Mouse (Mus musculus): ENCODE results near the gene Ptgdr2.
A peak's percentile ranks its signal among the peaks of the same experiment; 100 is the strongest.

Gene Ptgdr2

DNA sequence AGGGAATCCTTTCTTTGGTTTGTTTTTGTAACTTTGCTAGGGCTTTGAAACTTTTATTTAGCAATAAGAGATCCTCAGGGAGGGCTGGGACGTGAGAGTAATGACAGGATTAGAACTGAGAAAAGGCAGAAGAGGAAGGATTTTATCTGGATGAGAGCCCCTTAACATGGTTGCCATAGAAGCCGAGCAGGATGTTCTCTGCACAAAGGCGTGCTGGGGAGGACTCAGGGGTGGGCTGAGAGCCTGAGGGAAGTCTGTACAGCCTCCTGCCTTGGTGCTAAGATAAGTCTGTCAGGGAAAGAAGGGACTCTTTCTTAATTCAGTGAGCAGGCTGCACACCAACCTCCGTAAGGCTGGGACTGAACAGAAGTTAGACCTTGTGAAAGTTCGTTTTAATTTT lies 1.9 kb upstream of the Ptgdr2 start:
- no peak for DNase-seq (ENCODE audit: low spot score)

DNA sequence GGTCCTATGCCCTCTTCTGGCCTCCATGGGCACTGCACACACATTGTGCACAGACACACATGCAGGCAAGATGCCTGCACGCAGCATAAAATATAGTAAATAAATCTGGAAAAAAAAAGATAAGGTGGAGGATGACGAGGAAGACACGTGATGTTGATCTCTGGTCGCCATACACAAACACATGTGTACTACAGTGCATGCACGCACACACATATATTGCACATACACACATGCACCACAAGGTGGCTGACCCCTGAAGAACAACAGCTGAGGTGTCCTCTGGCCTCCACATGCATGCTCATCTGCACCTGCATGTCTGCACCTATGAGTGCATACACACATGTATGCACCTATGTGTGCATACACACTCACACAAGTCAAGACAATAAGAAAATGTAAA lies 883 bp upstream of the Ptgdr2 start:
- DNase-seq (ENCODE audit: low spot score): no peak

DNA sequence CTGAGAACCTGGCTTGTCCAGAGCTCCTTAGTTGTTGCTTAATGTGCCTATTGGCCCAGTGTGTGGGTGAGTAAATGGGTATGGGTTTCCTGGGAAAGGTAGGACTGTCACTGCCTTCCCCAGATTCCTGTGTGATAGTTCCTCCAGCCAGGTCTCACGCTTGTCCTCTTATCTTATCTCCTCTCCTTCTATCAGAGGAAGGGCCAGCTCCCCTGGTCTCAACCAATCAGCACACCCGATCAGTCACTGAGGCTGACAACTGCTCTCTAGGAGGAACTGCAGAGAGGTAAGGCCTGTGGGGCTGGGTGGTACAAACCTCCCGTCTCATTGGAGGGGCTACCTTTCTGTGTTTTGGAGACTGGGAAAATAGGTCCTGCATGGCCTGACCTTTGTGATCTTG lies 1.8 kb downstream of the Ptgdr2 start:
- DNase-seq (ENCODE audit: low spot score): no peak

DNA sequence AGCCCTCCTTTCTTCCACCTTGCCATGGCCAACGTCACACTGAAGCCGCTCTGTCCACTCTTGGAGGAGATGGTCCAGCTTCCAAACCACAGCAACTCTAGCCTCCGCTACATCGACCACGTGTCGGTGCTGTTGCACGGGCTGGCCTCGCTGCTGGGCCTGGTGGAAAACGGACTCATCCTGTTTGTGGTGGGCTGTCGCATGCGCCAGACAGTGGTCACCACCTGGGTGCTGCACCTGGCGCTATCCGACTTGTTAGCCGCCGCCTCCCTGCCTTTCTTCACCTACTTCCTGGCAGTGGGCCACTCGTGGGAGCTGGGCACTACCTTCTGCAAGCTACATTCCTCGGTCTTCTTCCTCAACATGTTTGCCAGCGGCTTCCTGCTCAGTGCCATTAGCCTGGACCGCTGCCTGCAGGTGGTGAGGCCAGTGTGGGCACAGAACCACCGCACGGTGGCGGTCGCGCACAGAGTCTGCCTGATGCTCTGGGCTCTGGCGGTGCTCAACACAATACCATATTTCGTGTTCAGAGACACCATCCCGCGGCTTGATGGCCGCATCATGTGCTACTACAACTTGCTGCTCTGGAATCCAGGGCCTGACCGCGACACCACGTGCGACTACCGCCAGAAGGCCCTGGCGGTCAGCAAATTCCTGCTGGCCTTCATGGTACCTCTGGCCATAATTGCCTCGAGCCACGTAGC lies 3.3 kb downstream of the Ptgdr2 start:
- peak; percentile 78 for DNase-seq (ENCODE audit: low spot score)

DNA sequence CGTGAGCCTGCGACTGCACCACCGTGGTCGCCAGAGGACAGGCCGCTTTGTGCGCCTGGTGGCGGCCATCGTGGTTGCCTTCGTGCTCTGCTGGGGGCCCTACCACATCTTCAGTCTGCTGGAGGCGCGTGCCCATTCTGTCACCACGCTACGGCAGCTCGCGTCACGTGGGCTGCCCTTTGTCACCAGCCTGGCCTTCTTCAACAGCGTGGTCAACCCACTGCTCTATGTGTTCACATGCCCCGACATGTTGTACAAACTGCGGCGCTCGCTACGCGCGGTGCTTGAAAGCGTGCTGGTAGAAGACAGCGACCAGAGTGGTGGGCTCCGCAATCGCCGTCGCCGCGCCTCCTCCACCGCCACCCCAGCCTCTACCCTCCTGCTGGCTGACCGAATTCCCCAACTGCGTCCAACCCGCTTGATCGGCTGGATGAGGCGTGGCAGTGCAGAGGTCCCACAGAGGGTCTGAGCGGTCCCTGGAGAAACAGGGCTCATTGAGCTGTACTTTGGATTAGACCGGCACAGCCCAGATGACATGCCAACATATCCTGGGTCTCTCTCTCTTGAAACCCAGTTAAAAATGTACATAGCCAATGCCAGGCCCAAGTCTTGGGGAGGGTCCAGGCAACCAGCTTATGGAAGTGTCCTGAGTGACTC lies 4.0 kb downstream of the Ptgdr2 start:
- no peak for DNase-seq (ENCODE audit: low spot score)

DNA sequence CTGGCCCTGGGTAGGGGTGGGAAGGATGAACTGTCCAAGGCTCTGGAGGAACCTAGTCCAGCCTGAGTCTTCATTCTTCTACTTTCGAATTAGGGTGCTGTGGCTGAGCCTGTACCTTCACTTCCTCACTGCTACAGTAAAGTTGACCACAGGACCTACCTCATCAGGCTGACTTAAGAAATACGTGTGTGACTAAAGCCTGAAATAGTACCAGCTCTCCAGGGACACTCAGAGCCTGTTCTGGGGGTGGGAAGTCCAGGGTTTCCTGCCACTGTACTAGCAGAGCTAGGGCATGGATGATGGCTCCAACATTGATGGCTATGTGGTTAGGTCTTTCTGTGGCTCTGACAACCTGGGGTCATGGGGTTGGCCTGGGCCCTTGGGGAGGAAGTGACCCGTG lies 7.0 kb downstream of the Ptgdr2 start:
- no peak for DNase-seq (ENCODE audit: low spot score)

DNA sequence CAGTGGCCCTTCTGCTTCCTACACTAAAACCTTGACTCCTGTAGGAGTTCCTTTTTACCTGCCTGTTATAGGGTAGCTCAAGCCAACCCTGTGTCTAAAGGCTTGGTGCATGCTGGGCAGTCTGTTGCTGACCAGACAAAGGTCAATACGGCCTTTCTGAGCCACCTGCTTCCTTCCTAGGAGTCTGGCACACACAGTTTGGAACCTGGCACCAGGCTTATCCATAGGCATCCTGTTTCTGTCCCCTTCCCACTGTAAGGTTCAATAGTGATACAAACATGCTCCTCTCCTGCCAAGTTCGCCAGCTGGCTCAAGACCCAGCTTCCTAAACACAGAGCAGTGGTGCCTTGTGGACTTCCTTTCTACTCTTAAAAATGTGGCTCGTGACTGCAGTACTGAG lies 9.5 kb downstream of the Ptgdr2 start:
- no peak for DNase-seq (ENCODE audit: low spot score)

DNA sequence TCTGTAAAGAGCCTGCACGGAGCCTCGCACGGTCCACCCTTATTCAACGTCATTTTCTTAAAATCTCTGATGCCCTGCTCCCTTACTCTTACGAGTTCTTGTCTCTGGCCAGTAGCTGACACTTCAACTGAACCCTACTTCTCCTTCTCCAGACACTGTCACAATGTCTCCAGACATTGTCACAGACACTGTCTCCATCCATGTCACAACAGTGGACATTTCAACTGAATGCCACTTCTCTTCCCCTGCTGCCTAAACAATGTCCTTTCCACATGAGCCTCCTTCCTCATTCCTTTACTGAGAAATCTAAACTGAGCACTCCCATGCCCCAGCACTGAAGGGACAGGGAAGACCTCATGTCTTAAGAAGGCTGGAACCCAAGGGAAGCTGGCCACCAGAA lies 10.3 kb downstream of the Ptgdr2 start:
- DNase-seq (ENCODE audit: low spot score): no peak

DNA sequence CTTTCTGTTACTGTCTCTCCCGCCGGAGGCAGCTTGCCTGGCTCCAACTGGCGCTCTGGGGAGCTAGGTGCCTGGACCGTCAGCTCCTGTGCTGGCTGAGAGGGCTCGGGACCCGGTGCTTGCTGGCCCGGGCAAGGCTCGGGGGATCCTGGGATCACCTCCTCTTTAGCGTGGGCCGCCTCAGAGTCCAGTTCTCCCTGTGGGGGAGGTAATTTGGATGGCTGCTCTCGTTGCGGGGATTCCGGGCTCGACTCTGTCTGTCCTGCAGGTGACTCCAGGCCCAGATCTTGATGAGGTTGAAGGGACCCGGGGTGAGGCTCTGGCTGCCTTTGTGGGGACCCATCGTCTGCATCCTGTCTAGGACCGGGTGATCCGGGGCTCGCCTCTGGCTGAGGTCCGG lies 11.5 kb downstream of the Ptgdr2 start:
- DNase-seq (ENCODE audit: low spot score): no peak

DNA sequence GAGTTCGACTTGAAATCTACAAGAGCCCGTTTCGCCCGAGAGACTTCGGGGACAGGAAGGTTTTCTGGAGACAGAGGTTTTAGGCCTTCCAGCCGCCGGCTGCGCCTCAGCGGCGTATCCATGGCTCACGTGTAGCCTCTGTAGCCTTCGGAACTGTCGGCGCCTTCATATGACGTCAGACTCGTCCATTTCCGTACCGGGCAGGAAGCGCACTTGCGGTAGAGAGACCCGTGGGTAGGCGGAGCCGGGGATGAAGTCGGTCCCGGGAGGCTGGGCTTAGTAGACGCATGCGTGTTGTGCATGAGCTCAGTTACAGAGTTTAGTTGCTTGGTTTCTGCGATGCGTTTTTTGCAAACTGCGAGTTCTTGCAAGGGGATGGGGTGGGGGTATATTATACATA lies 12.2 kb downstream of the Ptgdr2 start, which contains the start of gene Ccdc86:
TSS of gene Ccdc86 (minus strand) at position 155 of the 400 bp plus-strand sequence.
- peak; percentile 97 for DNase-seq (ENCODE audit: low spot score)

DNA sequence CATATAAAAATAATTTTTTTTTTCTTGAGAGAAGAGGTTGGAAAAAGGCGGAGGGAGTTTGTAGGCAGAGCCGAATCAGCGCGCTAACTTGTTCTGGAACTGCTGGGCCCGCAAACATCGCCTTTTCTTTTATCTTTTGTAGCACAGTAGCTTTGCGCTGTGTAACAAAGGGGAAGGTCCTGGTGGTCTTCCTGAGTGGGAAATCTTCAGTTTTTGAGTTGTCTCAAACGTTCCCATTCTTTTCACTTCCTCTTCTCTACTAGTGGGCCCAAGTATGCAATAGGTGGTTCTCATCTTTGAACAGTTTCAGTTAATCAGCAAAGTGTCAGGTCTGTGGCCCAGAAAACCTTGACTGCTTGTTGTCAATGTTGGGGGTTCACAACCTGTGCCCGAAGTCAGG lies 12.6 kb downstream of the Ptgdr2 start:
- no peak for DNase-seq (ENCODE audit: low spot score)

DNA sequence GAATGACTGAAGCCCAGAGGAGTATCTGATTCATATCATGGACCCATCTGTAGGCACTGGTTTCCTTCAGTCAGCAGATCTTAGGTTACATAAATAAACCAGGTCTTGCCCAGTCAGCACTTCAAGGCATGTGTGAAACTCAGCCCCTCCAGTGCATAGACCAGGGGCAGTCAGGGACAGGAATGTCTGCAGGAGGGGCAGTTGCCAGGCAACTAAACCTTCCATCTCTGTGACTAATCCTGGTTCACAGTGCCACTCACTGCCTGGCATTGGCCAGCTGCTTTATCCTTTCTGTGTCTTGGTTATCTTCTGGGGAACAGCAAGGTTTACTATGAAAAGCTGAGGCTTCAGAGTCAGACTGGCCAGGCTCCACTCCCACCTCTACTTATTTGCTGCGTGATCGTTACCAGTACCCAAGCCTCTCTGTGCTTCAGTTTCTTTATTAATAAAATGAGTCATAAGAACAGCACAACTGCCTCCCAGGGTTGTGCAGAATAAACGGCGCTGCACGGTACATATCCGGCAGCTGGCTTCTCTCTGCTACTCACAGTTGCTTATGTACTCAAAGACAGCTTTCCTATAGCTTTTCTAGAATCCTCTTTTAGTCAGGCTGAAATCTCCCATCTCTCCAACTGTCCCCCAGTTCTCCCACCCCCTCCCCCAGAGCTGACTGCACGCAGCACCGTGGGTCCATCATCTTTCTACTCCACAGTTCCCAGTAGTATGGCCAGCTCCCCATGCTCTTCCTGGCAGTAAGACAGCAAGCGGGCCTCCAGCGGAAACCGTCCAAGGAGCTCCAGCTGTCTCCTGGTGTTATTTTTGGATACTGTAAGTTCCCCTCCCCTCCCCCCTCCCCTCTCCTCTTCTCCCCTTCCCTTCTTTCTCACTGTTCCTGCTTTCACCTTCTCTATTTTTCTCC lies 15.3 kb downstream of the Ptgdr2 start:
- peak; percentile 21 for DNase-seq (ENCODE audit: low spot score)

DNA sequence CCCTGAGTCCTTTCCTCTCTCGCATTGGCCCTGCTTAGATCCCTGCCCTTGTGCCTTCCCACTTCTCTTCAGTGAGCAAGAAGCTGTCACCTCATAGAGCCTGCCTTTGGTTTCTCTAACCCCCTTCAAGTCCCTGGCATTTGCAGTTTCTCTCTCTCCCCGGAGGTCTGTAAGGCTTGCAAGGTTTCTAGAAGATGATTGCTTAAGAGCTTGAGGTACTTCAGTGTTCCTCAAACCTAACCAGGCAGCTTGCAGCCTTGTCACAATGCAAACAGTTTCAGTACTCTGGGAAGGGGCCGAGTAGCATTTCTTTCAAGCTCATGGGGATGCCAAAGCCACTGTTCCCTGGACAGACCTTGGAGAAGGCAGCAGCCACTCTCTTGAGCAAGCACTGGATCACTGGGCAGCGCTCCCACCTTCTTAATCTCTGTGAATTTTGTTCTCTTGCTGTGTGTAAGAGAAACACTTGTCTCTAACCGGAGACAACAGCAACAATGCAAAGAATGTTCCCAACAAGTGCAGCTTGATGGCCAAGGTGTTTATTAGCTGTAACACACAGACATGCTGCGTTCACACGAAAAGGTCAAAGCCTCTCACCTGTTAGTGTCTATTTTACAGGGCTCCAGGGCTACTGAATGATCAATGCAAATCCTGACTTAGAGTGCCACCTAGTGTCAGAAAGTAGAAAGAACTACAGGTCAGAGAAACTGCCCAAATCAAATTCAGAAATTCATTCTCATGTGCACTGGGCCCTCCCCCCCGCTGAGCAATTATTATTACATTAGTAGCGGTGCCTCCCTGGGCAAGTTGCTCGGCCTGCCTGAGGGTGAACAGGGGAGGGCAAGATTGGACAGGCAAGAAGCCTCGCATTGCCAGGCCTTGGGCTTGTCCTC lies 22.4 kb downstream of the Ptgdr2 start:
- peak; percentile 59 for DNase-seq (ENCODE audit: low spot score)

DNA sequence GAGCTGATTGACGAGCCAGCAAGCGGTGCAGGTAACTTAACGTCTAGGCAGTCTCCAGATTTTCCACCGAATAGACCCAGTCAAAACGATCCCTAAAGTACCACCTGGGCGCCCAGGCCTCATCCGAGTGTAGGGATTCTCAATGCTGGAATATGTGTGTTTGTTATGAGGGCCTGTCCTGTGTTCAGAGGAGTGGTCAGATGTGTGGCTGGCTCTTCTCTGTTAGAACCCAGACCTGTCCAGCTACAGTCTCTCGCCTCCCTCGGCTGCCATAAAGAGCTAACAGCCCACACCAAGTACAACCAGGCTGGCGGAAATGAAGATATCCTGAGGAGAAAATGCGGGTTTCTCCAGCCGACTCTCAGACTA lies 23.0 kb downstream of the Ptgdr2 start:
- no peak for DNase-seq (ENCODE audit: low spot score)

DNA sequence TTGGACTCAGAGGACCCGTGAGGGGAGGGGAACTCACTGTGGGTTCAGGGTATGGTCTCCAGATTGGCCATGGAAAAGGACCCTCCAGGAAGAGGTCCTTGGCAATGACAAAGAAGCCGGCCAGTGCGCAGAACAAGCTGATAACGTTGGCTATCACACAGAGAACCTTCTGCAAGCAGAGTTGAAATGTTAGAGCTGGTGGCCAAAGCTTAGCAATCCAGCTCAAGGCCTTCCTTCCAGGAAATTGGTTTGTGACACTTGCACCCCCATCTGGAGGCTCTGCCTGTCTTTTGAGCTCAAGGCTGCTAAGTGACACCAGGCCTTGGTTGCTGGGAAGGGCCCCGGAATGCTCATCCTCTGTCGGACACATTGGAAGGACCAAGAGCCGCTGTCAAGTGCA lies 28.8 kb downstream of the Ptgdr2 start:
- DNase-seq (ENCODE audit: low spot score): no peak

DNA sequence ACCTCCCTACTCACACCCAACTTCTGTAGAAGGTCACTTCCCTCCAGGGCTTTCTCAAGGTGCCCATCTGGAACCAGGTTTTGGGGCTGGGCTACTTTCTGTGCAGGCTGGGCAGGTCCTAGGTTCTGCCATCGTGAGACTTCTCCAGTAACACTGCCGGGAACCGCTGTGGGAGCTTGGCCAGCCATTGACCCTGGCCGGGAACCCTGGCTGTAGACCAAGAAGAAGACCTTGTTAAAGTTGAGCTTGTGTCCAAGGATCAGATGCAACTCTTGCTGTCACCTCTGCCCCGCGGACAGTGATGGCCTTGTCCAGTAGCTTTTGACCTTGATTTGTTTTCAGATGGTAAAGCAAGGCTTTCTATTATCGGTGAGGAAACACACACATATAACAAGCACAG lies 31.6 kb downstream of the Ptgdr2 start:
- no peak for DNase-seq (ENCODE audit: low spot score)

DNA sequence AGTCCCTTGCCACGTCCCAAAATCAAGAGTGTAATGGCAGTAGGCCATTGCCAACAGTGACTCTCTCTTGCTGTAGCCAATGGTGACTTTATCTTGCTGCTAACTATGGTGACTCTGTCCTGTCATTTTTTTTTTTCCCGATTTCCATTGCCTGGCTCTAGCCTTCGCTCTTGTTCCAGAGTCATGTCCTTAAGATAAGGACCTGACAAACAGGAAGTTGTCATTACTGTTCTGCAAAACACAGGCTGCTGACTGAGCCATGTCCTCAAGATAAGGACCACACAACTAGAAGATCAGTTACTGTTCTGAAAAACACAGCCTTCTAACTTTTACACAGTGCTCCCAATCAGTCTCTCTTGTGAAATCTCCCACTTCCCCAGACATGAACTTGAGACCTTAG lies 33.5 kb downstream of the Ptgdr2 start:
- DNase-seq (ENCODE audit: low spot score): no peak

DNA sequence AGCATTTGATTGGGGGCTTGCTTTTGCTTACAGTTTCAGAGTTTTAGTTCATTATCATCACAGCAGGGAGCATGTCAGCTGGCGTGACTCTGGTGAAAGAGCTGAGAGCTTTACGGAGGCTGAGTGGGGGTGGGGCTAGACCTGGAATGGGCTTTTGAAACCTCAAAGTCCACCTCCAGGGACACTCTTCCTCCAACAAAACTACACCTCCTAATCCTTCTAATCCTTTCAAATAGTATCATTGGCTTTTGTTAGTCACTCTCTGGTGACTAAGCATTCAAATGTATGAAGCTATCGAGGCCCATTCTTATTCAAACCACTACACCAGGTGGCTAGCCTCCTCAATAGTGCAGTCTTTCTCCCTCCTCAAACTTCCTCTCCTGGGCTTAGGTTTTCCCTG lies 35.7 kb downstream of the Ptgdr2 start:
- no peak for DNase-seq (ENCODE audit: low spot score)

DNA sequence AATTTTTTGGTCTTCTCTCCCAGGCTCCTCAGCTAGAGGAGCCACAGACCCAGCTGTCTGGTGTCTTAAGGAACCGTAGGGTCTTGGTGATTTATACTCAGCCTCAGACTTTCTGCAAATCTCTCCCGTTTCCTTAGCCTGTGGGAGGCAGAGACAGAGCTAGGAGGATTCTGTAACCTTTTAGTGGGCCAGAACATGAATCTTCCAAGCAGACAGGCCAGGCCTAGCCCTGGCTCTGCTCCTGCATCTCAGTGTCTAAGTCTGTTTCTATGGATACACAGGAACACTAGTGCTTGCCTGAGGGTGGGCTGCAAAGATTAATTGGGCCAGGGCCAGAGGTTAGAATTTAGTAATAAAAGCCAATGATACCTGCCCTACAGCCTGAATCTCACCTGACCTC lies 36.2 kb downstream of the Ptgdr2 start:
- DNase-seq (ENCODE audit: low spot score): no peak

DNA sequence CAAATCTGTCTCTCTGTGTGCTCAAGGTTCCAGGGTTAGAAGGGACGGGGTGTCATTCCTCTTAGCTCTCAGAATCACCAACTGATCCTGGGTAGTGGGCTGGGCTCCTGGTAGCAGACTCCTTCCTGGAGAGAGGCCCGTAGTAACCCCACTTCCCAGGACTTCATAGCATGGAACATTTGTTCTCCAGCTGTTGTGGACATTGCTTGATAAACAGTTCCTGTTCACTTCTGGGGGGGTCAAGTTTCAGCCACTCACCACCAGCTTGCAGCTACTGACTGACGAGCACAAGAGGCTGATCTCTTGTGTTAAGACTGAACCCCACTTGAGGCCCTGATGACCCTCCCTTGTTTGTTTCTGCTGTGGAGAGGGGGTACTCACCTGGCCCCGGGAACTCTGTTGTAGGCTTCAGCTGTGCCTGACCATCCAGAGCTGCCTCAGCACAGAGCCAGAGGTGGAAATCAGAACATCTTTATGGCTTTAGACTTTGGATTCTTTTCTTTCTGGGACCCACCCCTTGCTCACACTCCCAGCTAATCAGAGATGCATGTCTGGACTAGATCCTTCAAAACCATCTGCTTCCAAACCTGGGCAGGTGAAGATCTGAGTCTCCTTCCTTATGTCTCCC lies 37.4 kb downstream of the Ptgdr2 start, which contains the start of gene Ms4a10:
TSS of gene Ms4a10 (minus strand) at position 433 of the 628 bp plus-strand sequence.
- DNase-seq (ENCODE audit: low spot score): no peak

DNA sequence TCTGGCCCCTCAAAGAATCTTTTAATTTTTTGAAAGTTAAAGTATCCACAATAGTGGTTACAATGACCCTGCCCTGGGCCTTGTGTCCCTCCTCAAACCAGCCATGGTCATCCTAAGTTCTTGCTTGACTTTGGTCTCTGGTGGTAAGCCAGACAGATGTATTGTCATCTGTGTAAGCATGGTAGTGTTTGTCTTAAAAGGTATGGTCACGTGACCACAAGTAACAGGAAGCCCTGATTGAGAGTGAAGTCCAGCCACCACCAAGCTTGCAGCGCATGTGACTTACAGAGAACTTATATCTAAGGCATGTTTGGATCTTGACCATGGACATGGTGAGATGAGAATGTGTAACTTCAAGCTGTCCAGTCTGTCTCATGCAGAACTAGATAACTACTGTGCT lies 38.2 kb downstream of the Ptgdr2 start:
- no peak for DNase-seq (ENCODE audit: low spot score)

All from urinary bladder, postnatal 14 days (tissue).